17 mouse cellular contexts compared by ENCODE assay signal in genomic region chr9:41166886-41167285, GRCm38 (mm10). TPM values are rescaled to one million over a fixed set of nuclear protein-coding genes. Genes with fewer than 3 reads are reported as not detected.
DNase-seq lines count a peak whose midpoint lies in the region; ATAC-seq and TF ChIP-seq lines count a peak whose summit lies in the region.
"Had no signal": no experiment of that assay in that cellular context is flagged by ENCODE, and none has a peak within 500 bp of the region (broad histone marks: within the 10 kb centered on the region; RNA-seq: fewer than 3 reads in every experiment).

No protein-coding gene starts in this region.

- peak; percentile 73 for ATAC-seq in liver, embryonic 13.5 days (ENCODE audit: low read depth)
- no peak for ATAC-seq in hindbrain, embryonic 16.5 days
- ATAC-seq: forebrain, embryonic 14.5 days had no signal

- no peaks in the 10 kb centered on the region for H3K27me3 ChIP-seq in liver, embryonic 13.5 days
- H3K27me3 ChIP-seq in hindbrain, embryonic 16.5 days (replicated peaks; ENCODE audit: control insufficient read depth, insufficient read depth, low read length), result no peaks in the 10 kb centered on the region
- H3K27me3 ChIP-seq: hindbrain, embryonic 15.5 days; midbrain, embryonic 12.5 days had no signal

- no peak overlapping the region for H3K4me3 ChIP-seq in liver, embryonic 13.5 days (replicated peaks)
- no peak overlapping the region for H3K4me3 ChIP-seq in hindbrain, embryonic 16.5 days (ENCODE audit: low read length)
- H3K4me3 ChIP-seq: hindbrain, embryonic 15.5 days; midbrain, embryonic 12.5 days; myocyte had no signal

- H3K36me3 ChIP-seq in liver, embryonic 13.5 days, result no peaks in the 10 kb centered on the region
- no peaks in the 10 kb centered on the region for H3K36me3 ChIP-seq in hindbrain, embryonic 16.5 days (ENCODE audit: control insufficient read depth, insufficient read depth, low read length)
- H3K36me3 ChIP-seq: hindbrain, embryonic 15.5 days; midbrain, embryonic 12.5 days had no signal

- peaks cover 5% of the 10 kb centered on the region; the same call in 1 of the 2 replicates for H3K9me3 ChIP-seq in liver, embryonic 13.5 days (replicated peaks)
- no peaks in the 10 kb centered on the region for H3K9me3 ChIP-seq in hindbrain, embryonic 16.5 days (ENCODE audit: control insufficient read depth, low read length)
- H3K9me3 ChIP-seq: hindbrain, embryonic 15.5 days; midbrain, embryonic 12.5 days had no signal

- TF ChIP-seq POLR2A in brain, embryonic 14.5 days (IDR thresholded peaks at IDR 0.05; ENCODE audit: borderline replicate concordance, extremely low read depth, insufficient read depth, insufficient read length, poor library complexity, severe bottlenecking), result no peak

- H3K27ac ChIP-seq in liver, embryonic 13.5 days, result no peak overlapping the region
- no peak overlapping the region for H3K27ac ChIP-seq in hindbrain, embryonic 16.5 days (ENCODE audit: low read depth, low read length)
- H3K27ac ChIP-seq: hindbrain, embryonic 15.5 days; midbrain, embryonic 12.5 days had no signal

- H3K9ac ChIP-seq in liver, embryonic 13.5 days, result no peak overlapping the region
- no peak overlapping the region for H3K9ac ChIP-seq in hindbrain, embryonic 16.5 days (ENCODE audit: low read depth, low read length)
- H3K9ac ChIP-seq: hindbrain, embryonic 15.5 days; midbrain, embryonic 12.5 days had no signal

- H3K4me2 ChIP-seq in liver, embryonic 13.5 days, result no peak overlapping the region
- H3K4me2 ChIP-seq in hindbrain, embryonic 16.5 days (ENCODE audit: low read length), result no peak overlapping the region
- H3K4me2 ChIP-seq: hindbrain, embryonic 15.5 days; midbrain, embryonic 12.5 days had no signal

- peak; percentile 29 for DNase-seq in thymus, postnatal 25 days
- no peak for DNase-seq in thymus, adult 18-20 months
- peak; percentile 31 for DNase-seq in brain, embryonic 14.5 days (ENCODE audit: low read depth)
- DNase-seq in liver, embryonic 13.5 days, result no peak
- no peak for DNase-seq in layer of hippocampus, postnatal 36 days
- no peak for DNase-seq in layer of hippocampus, adult 18-20 months (ENCODE audit: low spot score in 2 of 2)
- no peak for DNase-seq in neural tube, embryonic 10.5 days (ENCODE audit: extremely low spot score, low spot score)
- DNase-seq: cerebellum, adult 2 months; heart, adult 11 months; kidney, adult 8-10 months; lung, postnatal 14 days; right cerebral cortex, postnatal 14 days had no signal

- peaks cover 47% of the 10 kb centered on the region for H3K4me1 ChIP-seq in liver, embryonic 13.5 days (replicated peaks)
- H3K4me1 ChIP-seq in hindbrain, embryonic 16.5 days (ENCODE audit: control insufficient read depth, insufficient read depth, low read depth, low read length), result no peaks in the 10 kb centered on the region
- H3K4me1 ChIP-seq: hindbrain, embryonic 15.5 days; midbrain, embryonic 12.5 days had no signal

- no peak for TF ChIP-seq CTCF in brain, embryonic 14.5 days (IDR thresholded peaks at IDR 0.05; ENCODE audit: borderline replicate concordance, extremely low read depth, insufficient read depth, insufficient read length)

- WGBS in liver, embryonic 13.5 days (ENCODE audit: insufficient replicate concordance), result 14% methylated on average over 10 of the region's 10 CpGs
- WGBS in hindbrain, embryonic 16.5 days, result 39% methylated on average over 10 of the region's 10 CpGs

RNA-seq across cellular contexts. Expression of gene Ubash3b, which starts 5.4 kb away (rescaled TPM):
- polyA plus RNA-seq in brain, embryonic 14.5 days (2012; rRNA removed), result 13.1 and 16.3 TPM in 2 replicates
- polyA plus RNA-seq in liver, embryonic 13.5 days (2015; fragmentation: Nextera tagmentation; extraction: Ambion mirVana), result 6.7 and 7.9 TPM in 2 replicates
- 25.4 and 29.7 TPM in 2 replicates for polyA plus RNA-seq in hindbrain, embryonic 16.5 days (2015; fragmentation: Nextera tagmentation; extraction: Ambion mirVana)
- 10 to 100 TPM; 27.9 to 28.1 TPM for total RNA-seq in layer of hippocampus, postnatal 36 days (2021)
- total RNA-seq in layer of hippocampus, adult 18-20 months (2021), result 10 to 100 TPM; 27.6 to 28.4 TPM

Comparison
In these comparisons a context has a peak if more than half of its experiments do, and no peak if none do; other contexts are left out.
1. DNase-seq: peak in thymus, postnatal 25 days (single experiment) and brain, embryonic 14.5 days (single experiment); none in thymus, adult 18-20 months (0 of 2), liver, embryonic 13.5 days (single experiment), layer of hippocampus, postnatal 36 days (0 of 2), layer of hippocampus, adult 18-20 months (0 of 2) and neural tube, embryonic 10.5 days (single experiment).